Mouse (Mus musculus): Measurements from ENCODE around the gene Ak5. TPM values are rescaled to one million over a fixed set of nuclear protein-coding genes. Genes with fewer than 3 reads are reported as not detected.
"Not testable (repeated sequence)": the region's sequence is repeated elsewhere in the genome, so short reads cannot be mapped to it uniquely, and the experiment has no call there.

Gene Ak5
- polyA plus RNA-seq, 1 experiment from 2014 or later, result 2.4 TPM

- Histone ChIP-seq H3K27ac (no peak overlapping the region), H3K36me3 (0 out of 2 replicates have a peak, but pooled peaks cover 4% of the 10 kb centered on the region), H3K4me3 (replicated peaks) (no peak overlapping the region), H3K9ac (no peak overlapping the region), H3K4me1 (replicated peaks) (0 out of 2 replicates have a peak, but pooled peaks cover 2% of the 10 kb centered on the region), H3K9me3 (no peaks in the 10 kb centered on the region), H3K27me3 (replicated peaks) (no peaks in the 10 kb centered on the region), H3K4me2 (replicated peaks) (no peak overlapping the region)
- ATAC-seq, result no peak
- WGBS, result 98% methylated on average over 3 of the region's 3 CpGs
These were observed 203.7 kb downstream of the Ak5 start for GRCm38 (mm10) chr3:152464462-152464861.

GRCm38 (mm10) chr3:152462900-152463299 lies 205.3 kb downstream of the Ak5 start:
- Histone ChIP-seq H3K4me3 (replicated peaks) (no peak overlapping the region), H3K36me3 (0 out of 2 replicates have a peak, but pooled peaks cover 4% of the 10 kb centered on the region), H3K4me2 (replicated peaks) (no peak overlapping the region), H3K9me3 (no peaks in the 10 kb centered on the region), H3K9ac (no peak overlapping the region), H3K4me1 (replicated peaks) (no peaks in the 10 kb centered on the region), H3K27me3 (replicated peaks) (no peaks in the 10 kb centered on the region), H3K27ac (no peak overlapping the region)
- no peak for ATAC-seq
- 89% methylated on average over 10 of the region's 10 CpGs for WGBS

GRCm38 (mm10) chr3:152462038-152462547 lies 206.1 kb downstream of the Ak5 start:
- no peak overlapping the region for H3K4me2 ChIP-seq (replicated peaks)
- H3K4me3 ChIP-seq (replicated peaks), result no peak overlapping the region
- H3K27me3 ChIP-seq (replicated peaks), result no peaks in the 10 kb centered on the region
- 79% methylated on average over 10 of the region's 10 CpGs for WGBS
- H3K36me3 ChIP-seq, result peaks cover 10% of the 10 kb centered on the region
- H3K9ac ChIP-seq, result no peak overlapping the region
- no peaks in the 10 kb centered on the region for H3K9me3 ChIP-seq
- no peak for ATAC-seq
- H3K4me1 ChIP-seq (replicated peaks), result no peaks in the 10 kb centered on the region
- H3K27ac ChIP-seq, result no peak overlapping the region

GRCm38 (mm10) chr3:152460802-152461201 lies 207.4 kb downstream of the Ak5 start:
- H3K36me3 ChIP-seq, result peaks cover 18% of the 10 kb centered on the region
- H3K27me3 ChIP-seq (replicated peaks), result no peaks in the 10 kb centered on the region
- H3K9ac ChIP-seq, result no peak overlapping the region
- H3K27ac ChIP-seq, result no peak overlapping the region
- WGBS, result 54% methylated on average over 4 of the region's 4 CpGs
- H3K4me2 ChIP-seq (replicated peaks), result no peak overlapping the region
- H3K4me3 ChIP-seq (replicated peaks), result no peak overlapping the region
- no peak for ATAC-seq
- H3K9me3 ChIP-seq, result no peaks in the 10 kb centered on the region
- no peaks in the 10 kb centered on the region for H3K4me1 ChIP-seq (replicated peaks)

GRCm38 (mm10) chr3:152458875-152459274 lies 209.3 kb downstream of the Ak5 start:
- H3K4me2 ChIP-seq (replicated peaks); H3K27ac ChIP-seq; H3K4me1 ChIP-seq (replicated peaks); H3K27me3 ChIP-seq (replicated peaks); H3K9me3 ChIP-seq; H3K4me3 ChIP-seq (replicated peaks); ATAC-seq; H3K9ac ChIP-seq: not testable (repeated sequence)
- 80% methylated on average over 4 of the region's 4 CpGs for WGBS
- peaks cover 18% of the 10 kb centered on the region for H3K36me3 ChIP-seq

GRCm38 (mm10) chr3:152457308-152458035 lies 210.7 kb downstream of the Ak5 start:
- Histone ChIP-seq H3K9me3 (no peaks in the 10 kb centered on the region), H3K9ac (no peak overlapping the region), H3K4me3 (replicated peaks) (no peak overlapping the region), H3K27me3 (replicated peaks) (no peaks in the 10 kb centered on the region), H3K27ac (no peak overlapping the region), H3K4me1 (replicated peaks) (no peaks in the 10 kb centered on the region), H3K4me2 (replicated peaks) (no peak overlapping the region), H3K36me3 (peaks cover 18% of the 10 kb centered on the region)
- WGBS, result 88% methylated on average over 2 of the region's 2 CpGs
- ATAC-seq, result no peak

GRCm38 (mm10) chr3:152453163-152453562 lies 215.0 kb downstream of the Ak5 start:
- Histone ChIP-seq H3K4me1 (replicated peaks) (no peaks in the 10 kb centered on the region), H3K9ac (no peak overlapping the region), H3K4me2 (replicated peaks) (no peak overlapping the region), H3K36me3 (peaks cover 18% of the 10 kb centered on the region), H3K27me3 (replicated peaks) (no peaks in the 10 kb centered on the region), H3K27ac (no peak overlapping the region), H3K4me3 (replicated peaks) (no peak overlapping the region), H3K9me3 (no peaks in the 10 kb centered on the region)
- WGBS, result 85% methylated on average over 2 of the region's 4 CpGs
- no peak for ATAC-seq

- H3K4me3 ChIP-seq (replicated peaks), result no peak overlapping the region
- 85% methylated on average over 1 of the region's 1 CpGs for WGBS
- no peaks in the 10 kb centered on the region for H3K9me3 ChIP-seq
- no peak overlapping the region for H3K27ac ChIP-seq
- H3K4me1 ChIP-seq (replicated peaks), result no peaks in the 10 kb centered on the region
- H3K4me2 ChIP-seq (replicated peaks), result no peak overlapping the region
- ATAC-seq, result no peak
- no peak overlapping the region for H3K9ac ChIP-seq
- peaks cover 4% of the 10 kb centered on the region; the same call in 1 of the 2 replicates for H3K36me3 ChIP-seq
- H3K27me3 ChIP-seq (replicated peaks), result no peaks in the 10 kb centered on the region
These were observed 221.2 kb downstream of the Ak5 start for GRCm38 (mm10) chr3:152446966-152447365.

- Histone ChIP-seq H3K4me3 (replicated peaks) (no peak overlapping the region), H3K9me3 (no peaks in the 10 kb centered on the region), H3K27ac (no peak overlapping the region), H3K27me3 (replicated peaks) (no peaks in the 10 kb centered on the region), H3K9ac (no peak overlapping the region), H3K36me3 (no peaks in the 10 kb centered on the region; the same call in 1 of the 2 replicates), H3K4me1 (replicated peaks) (no peaks in the 10 kb centered on the region), H3K4me2 (replicated peaks) (no peak overlapping the region)
- no peak for ATAC-seq
- 82% methylated on average over 3 of the region's 3 CpGs for WGBS
These were observed 224.0 kb downstream of the Ak5 start for GRCm38 (mm10) chr3:152444114-152444513.

GRCm38 (mm10) chr3:152442795-152443194 lies 225.4 kb downstream of the Ak5 start:
- H3K36me3 ChIP-seq, result no peaks in the 10 kb centered on the region
- no peak for ATAC-seq
- H3K9me3 ChIP-seq, result no peaks in the 10 kb centered on the region
- no peak overlapping the region for H3K4me3 ChIP-seq (replicated peaks)
- H3K4me2 ChIP-seq (replicated peaks), result no peak overlapping the region
- no peak overlapping the region for H3K27ac ChIP-seq
- WGBS, result 93% methylated on average over 4 of the region's 4 CpGs
- no peak overlapping the region for H3K9ac ChIP-seq
- H3K4me1 ChIP-seq (replicated peaks), result no peaks in the 10 kb centered on the region
- H3K27me3 ChIP-seq (replicated peaks), result no peaks in the 10 kb centered on the region

GRCm38 (mm10) chr3:152438068-152438467 lies 230.1 kb downstream of the Ak5 start:
- H3K27me3 ChIP-seq (replicated peaks), result no peaks in the 10 kb centered on the region
- no peak overlapping the region for H3K9ac ChIP-seq
- ATAC-seq, result no peak
- no peaks in the 10 kb centered on the region for H3K4me1 ChIP-seq (replicated peaks)
- no peak overlapping the region for H3K4me3 ChIP-seq (replicated peaks)
- H3K4me2 ChIP-seq (replicated peaks), result no peak overlapping the region
- no peak overlapping the region for H3K27ac ChIP-seq
- H3K36me3 ChIP-seq, result no peaks in the 10 kb centered on the region
- WGBS, result 94% methylated on average over 7 of the region's 7 CpGs
- H3K9me3 ChIP-seq, result no peaks in the 10 kb centered on the region

- H3K36me3 ChIP-seq, result no peaks in the 10 kb centered on the region
- H3K4me1 ChIP-seq (replicated peaks), result no peaks in the 10 kb centered on the region
- H3K4me2 ChIP-seq (replicated peaks), result no peak overlapping the region
- H3K27ac ChIP-seq, result no peak overlapping the region
- H3K9ac ChIP-seq, result no peak overlapping the region
- H3K4me3 ChIP-seq (replicated peaks), result no peak overlapping the region
- H3K27me3 ChIP-seq (replicated peaks), result no peaks in the 10 kb centered on the region
- ATAC-seq, result no peak
- no peaks in the 10 kb centered on the region for H3K9me3 ChIP-seq
These were observed 232.6 kb downstream of the Ak5 start for GRCm38 (mm10) chr3:152435590-152435989.

- no peaks in the 10 kb centered on the region for H3K9me3 ChIP-seq
- no peak for ATAC-seq
- H3K9ac ChIP-seq, result no peak overlapping the region
- no peak overlapping the region for H3K27ac ChIP-seq
- peaks cover 2% of the 10 kb centered on the region; the same call in 1 of the 2 replicates for H3K36me3 ChIP-seq
- H3K4me3 ChIP-seq (replicated peaks), result no peak overlapping the region
- H3K4me1 ChIP-seq (replicated peaks), result no peaks in the 10 kb centered on the region
- WGBS, result 93% methylated on average over 7 of the region's 7 CpGs
- no peaks in the 10 kb centered on the region for H3K27me3 ChIP-seq (replicated peaks)
- H3K4me2 ChIP-seq (replicated peaks), result no peak overlapping the region
These were observed 235.5 kb downstream of the Ak5 start for GRCm38 (mm10) chr3:152432677-152433076.
